ENCODE assay signal across 35 mouse cellular contexts in genomic region chr9:119109685-119110353, GRCm38 (mm10). TPM values are rescaled to one million over a fixed set of nuclear protein-coding genes. Genes with fewer than 3 reads are reported as not detected.
A peak's percentile ranks its signal among the peaks of the same experiment; 100 is the strongest.
DNase-seq lines count a peak whose midpoint lies in the region; ATAC-seq lines count a peak whose summit lies in the region.
"Had no signal": no experiment of that assay in that cellular context is flagged by ENCODE, and none has a peak within 500 bp of the region (broad histone marks: within the 10 kb centered on the region; RNA-seq: fewer than 3 reads in every experiment).

No protein-coding gene starts in this region.

- DNase-seq in hindbrain, embryonic 10.5 days (ENCODE audit: low spot score) = no peak
- DNase-seq in embryonic facial prominence, embryonic 11.5 days (ENCODE audit: low spot score) = peak; percentile 72
- no peak for DNase-seq in embryonic facial prominence, embryonic 14.5 days (ENCODE audit: low spot score)
- no peak for DNase-seq in lung, postnatal 4 days
- DNase-seq: cerebellum, adult 2 months; cerebellum, postnatal 14 days; heart, postnatal 14 days; layer of hippocampus, postnatal 36 days; left cerebral cortex, postnatal 4 days; right cerebral cortex, adult 18-20 months; spleen, adult 18-20 months; thymus, adult 2 months; thymus, postnatal 36 days had no signal

- H3K27ac ChIP-seq in hindbrain, embryonic 10.5 days = 0 out of 2 replicates have a peak overlapping the region, but pooled peaks have one; percentile 24
- H3K27ac ChIP-seq in hindbrain, embryonic 13.5 days = no peak overlapping the region
- H3K27ac ChIP-seq in embryonic facial prominence, embryonic 11.5 days (replicated peaks; ENCODE audit: low read depth, low read length) = peak overlapping the region; percentile 47
- peak overlapping the region; percentile 48 for H3K27ac ChIP-seq in embryonic facial prominence, embryonic 14.5 days (replicated peaks; ENCODE audit: low read depth, low read length)
- no peak overlapping the region for H3K27ac ChIP-seq in limb, embryonic 13.5 days
- H3K27ac ChIP-seq: hindbrain, postnatal 0 days; intestine, embryonic 15.5 days; midbrain, embryonic 13.5 days; neural tube, embryonic 15.5 days; stomach, postnatal 0 days had no signal

- no peaks in the 10 kb centered on the region for H3K27me3 ChIP-seq in hindbrain, embryonic 10.5 days (ENCODE audit: insufficient read depth, poor library complexity, severe bottlenecking)
- H3K27me3 ChIP-seq in hindbrain, embryonic 13.5 days = no peaks in the 10 kb centered on the region
- no peaks in the 10 kb centered on the region for H3K27me3 ChIP-seq in embryonic facial prominence, embryonic 11.5 days (ENCODE audit: control insufficient read depth, insufficient read depth, low read length)
- H3K27me3 ChIP-seq in embryonic facial prominence, embryonic 14.5 days (replicated peaks; ENCODE audit: control insufficient read depth, insufficient read depth, low read length) = no peaks in the 10 kb centered on the region
- H3K27me3 ChIP-seq in limb, embryonic 13.5 days = no peaks in the 10 kb centered on the region
- H3K27me3 ChIP-seq: intestine, embryonic 15.5 days; lung, embryonic 15.5 days; midbrain, embryonic 13.5 days; neural tube, embryonic 15.5 days had no signal

- H3K9me3 ChIP-seq in hindbrain, embryonic 10.5 days = no peaks in the 10 kb centered on the region
- no peaks in the 10 kb centered on the region for H3K9me3 ChIP-seq in hindbrain, embryonic 13.5 days
- H3K9me3 ChIP-seq in embryonic facial prominence, embryonic 11.5 days (replicated peaks; ENCODE audit: control insufficient read depth, low read length) = no peaks in the 10 kb centered on the region
- H3K9me3 ChIP-seq in embryonic facial prominence, embryonic 14.5 days (ENCODE audit: control insufficient read depth, low read length) = no peaks in the 10 kb centered on the region
- no peaks in the 10 kb centered on the region for H3K9me3 ChIP-seq in limb, embryonic 13.5 days
- H3K9me3 ChIP-seq: intestine, embryonic 15.5 days; lung, embryonic 15.5 days; midbrain, embryonic 13.5 days; neural tube, embryonic 15.5 days had no signal

- H3K4me1 ChIP-seq in hindbrain, embryonic 10.5 days (replicated peaks) = peaks cover 19% of the 10 kb centered on the region
- H3K4me1 ChIP-seq in hindbrain, embryonic 13.5 days (replicated peaks) = peaks cover 6% of the 10 kb centered on the region; the same call in 1 of the 2 replicates
- peaks cover 10% of the 10 kb centered on the region for H3K4me1 ChIP-seq in embryonic facial prominence, embryonic 11.5 days (ENCODE audit: control insufficient read depth, insufficient read depth, low read length)
- H3K4me1 ChIP-seq in embryonic facial prominence, embryonic 14.5 days (ENCODE audit: control insufficient read depth, insufficient read depth, low read length) = peaks cover 12% of the 10 kb centered on the region
- peaks cover 22% of the 10 kb centered on the region for H3K4me1 ChIP-seq in limb, embryonic 13.5 days
- H3K4me1 ChIP-seq: intestine, embryonic 15.5 days; neural tube, embryonic 15.5 days had no signal

- H3K36me3 ChIP-seq in hindbrain, embryonic 10.5 days = no peaks in the 10 kb centered on the region
- H3K36me3 ChIP-seq in hindbrain, embryonic 13.5 days = no peaks in the 10 kb centered on the region
- no peaks in the 10 kb centered on the region for H3K36me3 ChIP-seq in embryonic facial prominence, embryonic 11.5 days (replicated peaks; ENCODE audit: control insufficient read depth, insufficient read depth, low read depth, low read length)
- no peaks in the 10 kb centered on the region for H3K36me3 ChIP-seq in embryonic facial prominence, embryonic 14.5 days (ENCODE audit: control insufficient read depth, insufficient read depth, low read length)
- no peaks in the 10 kb centered on the region for H3K36me3 ChIP-seq in limb, embryonic 13.5 days
- H3K36me3 ChIP-seq: intestine, embryonic 15.5 days; lung, embryonic 15.5 days; midbrain, embryonic 13.5 days; neural tube, embryonic 15.5 days had no signal

- 56% methylated on average over 12 of the region's 12 CpGs for WGBS in hindbrain, embryonic 10.5 days
- 65% methylated on average over 12 of the region's 12 CpGs for WGBS in hindbrain, embryonic 13.5 days
- whole genome bisulfite sequencing in embryonic facial prominence, embryonic 11.5 days = 32% methylated on average over 12 of the region's 12 CpGs
- 35% methylated on average over 12 of the region's 12 CpGs for WGBS in embryonic facial prominence, embryonic 14.5 days
- 32% methylated on average over 12 of the region's 12 CpGs for WGBS in limb, embryonic 13.5 days

- no peak overlapping the region for H3K9ac ChIP-seq in hindbrain, embryonic 13.5 days
- H3K9ac ChIP-seq in embryonic facial prominence, embryonic 11.5 days (replicated peaks; ENCODE audit: low read length) = no peak overlapping the region
- H3K9ac ChIP-seq in embryonic facial prominence, embryonic 14.5 days (ENCODE audit: low read depth, low read length) = no peak overlapping the region
- H3K9ac ChIP-seq in limb, embryonic 13.5 days = no peak overlapping the region
- H3K9ac ChIP-seq: intestine, embryonic 15.5 days; lung, embryonic 15.5 days; midbrain, embryonic 13.5 days; neural tube, embryonic 15.5 days had no signal

- ATAC-seq in hindbrain, embryonic 13.5 days (ENCODE audit: low FRiP score) = no peak
- ATAC-seq in embryonic facial prominence, embryonic 11.5 days (replicated peaks; ENCODE audit: insufficient number of reproducible peaks, low FRiP score, low TSS enrichment, low read depth) = peak; percentile 50; the same call in 1 of the 2 replicates
- no peak for ATAC-seq in embryonic facial prominence, embryonic 14.5 days (ENCODE audit: low read depth)
- ATAC-seq in limb, embryonic 13.5 days (ENCODE audit: low FRiP score, low read depth) = peak; percentile 24; the same call in 1 of the 2 replicates
- no peak for ATAC-seq in granulocyte monocyte progenitor cell, adult 5-6 weeks (replicated peaks; ENCODE audit: poor library complexity, severe bottlenecking)
- ATAC-seq: CD4-positive, CD25-positive, alpha-beta regulatory T cell, adult 4 months; forebrain, embryonic 16.5 days; hindbrain, postnatal 0 days; midbrain, embryonic 13.5 days had no signal

- H3K4me3 ChIP-seq in hindbrain, embryonic 10.5 days = no peak overlapping the region
- no peak overlapping the region for H3K4me3 ChIP-seq in hindbrain, embryonic 13.5 days
- H3K4me3 ChIP-seq in embryonic facial prominence, embryonic 11.5 days (ENCODE audit: low read depth, low read length) = no peak overlapping the region
- H3K4me3 ChIP-seq in embryonic facial prominence, embryonic 14.5 days (ENCODE audit: low read depth, low read length) = no peak overlapping the region
- H3K4me3 ChIP-seq in limb, embryonic 13.5 days = no peak overlapping the region
- H3K4me3 ChIP-seq: intestine, embryonic 15.5 days; lung, embryonic 15.5 days; midbrain, embryonic 13.5 days; neural tube, embryonic 15.5 days had no signal

- no peak overlapping the region for H3K4me2 ChIP-seq in hindbrain, embryonic 13.5 days
- no peak overlapping the region for H3K4me2 ChIP-seq in embryonic facial prominence, embryonic 11.5 days (ENCODE audit: low read depth, low read length)
- no peak overlapping the region for H3K4me2 ChIP-seq in embryonic facial prominence, embryonic 14.5 days (ENCODE audit: low read depth, low read length)
- H3K4me2 ChIP-seq in limb, embryonic 13.5 days (replicated peaks) = no peak overlapping the region
- H3K4me2 ChIP-seq: intestine, embryonic 15.5 days; liver, embryonic 11.5 days; lung, embryonic 15.5 days; midbrain, embryonic 13.5 days; neural tube, embryonic 15.5 days had no signal

RNA-seq across cellular contexts. Expression of gene Dlec1, which starts 7.5 kb away (rescaled TPM):
- polyA plus RNA-seq in hindbrain, embryonic 10.5 days (2016; fragmentation: Nextera tagmentation; extraction: Ambion mirVana) = 1.6 and 1.8 TPM in 2 replicates
- 0.38 and 1.5 TPM in 2 replicates for polyA plus RNA-seq in hindbrain, embryonic 13.5 days (2015; fragmentation: Nextera tagmentation; extraction: Ambion mirVana)
- 0.69 and 1.5 TPM in 2 replicates for polyA plus RNA-seq in embryonic facial prominence, embryonic 11.5 days (2014; fragmentation: Nextera tagmentation; extraction: Ambion mirVana)
- polyA plus RNA-seq in embryonic facial prominence, embryonic 14.5 days (2014; fragmentation: Nextera tagmentation; extraction: Ambion mirVana) = 1.3 and 1.8 TPM in 2 replicates
- polyA plus RNA-seq in limb, embryonic 13.5 days (2015; fragmentation: Nextera tagmentation; extraction: Ambion mirVana) = 0.98 and 1.6 TPM in 2 replicates
- total RNA-seq in granulocyte monocyte progenitor cell, adult 5-6 weeks (2014; fragmentation: Nextera tagmentation) = 0.06 and 0.32 TPM in 2 replicates
- total RNA-seq in granulocyte monocyte progenitor cell, adult 5-6 weeks (2017) = 0.26 and 0.67 TPM in 2 replicates
- total RNA-seq: megakaryocyte, adult 5-6 weeks had no signal
- polyA plus RNA-seq: CD4-positive, CD25-positive, alpha-beta regulatory T cell, adult 4 months had no signal

RNA-seq across cellular contexts. Expression of gene Plcd1, which starts 16.5 kb away (rescaled TPM):
- 30.8 and 31.8 TPM in 2 replicates for polyA plus RNA-seq in hindbrain, embryonic 10.5 days (2016; fragmentation: Nextera tagmentation; extraction: Ambion mirVana)
- 22.5 and 23.8 TPM in 2 replicates for polyA plus RNA-seq in hindbrain, embryonic 13.5 days (2015; fragmentation: Nextera tagmentation; extraction: Ambion mirVana)
- polyA plus RNA-seq in embryonic facial prominence, embryonic 11.5 days (2014; fragmentation: Nextera tagmentation; extraction: Ambion mirVana) = 20.1 and 21.5 TPM in 2 replicates
- 43.5 and 45.2 TPM in 2 replicates for polyA plus RNA-seq in embryonic facial prominence, embryonic 14.5 days (2014; fragmentation: Nextera tagmentation; extraction: Ambion mirVana)
- polyA plus RNA-seq in limb, embryonic 13.5 days (2015; fragmentation: Nextera tagmentation; extraction: Ambion mirVana) = 33.6 and 35.5 TPM in 2 replicates
- total RNA-seq in granulocyte monocyte progenitor cell, adult 5-6 weeks (2014; fragmentation: Nextera tagmentation) = not detected in 2 replicates
- total RNA-seq in granulocyte monocyte progenitor cell, adult 5-6 weeks (2017) = not detected in 2 replicates

RNA-seq across cellular contexts. Expression of gene Acaa1b, which starts 47.1 kb away (rescaled TPM):
- polyA plus RNA-seq in hindbrain, embryonic 10.5 days (2016; fragmentation: Nextera tagmentation; extraction: Ambion mirVana) = 1.3 and 1.5 TPM in 2 replicates
- 1.8 and 1.9 TPM in 2 replicates for polyA plus RNA-seq in hindbrain, embryonic 13.5 days (2015; fragmentation: Nextera tagmentation; extraction: Ambion mirVana)
- 1.1 and 1.3 TPM in 2 replicates for polyA plus RNA-seq in embryonic facial prominence, embryonic 11.5 days (2014; fragmentation: Nextera tagmentation; extraction: Ambion mirVana)
- 1.9 and 2.6 TPM in 2 replicates for polyA plus RNA-seq in embryonic facial prominence, embryonic 14.5 days (2014; fragmentation: Nextera tagmentation; extraction: Ambion mirVana)
- 1.4 and 1.8 TPM in 2 replicates for polyA plus RNA-seq in limb, embryonic 13.5 days (2015; fragmentation: Nextera tagmentation; extraction: Ambion mirVana)
- total RNA-seq in granulocyte monocyte progenitor cell, adult 5-6 weeks (2014; fragmentation: Nextera tagmentation) = not detected in 2 replicates
- total RNA-seq in granulocyte monocyte progenitor cell, adult 5-6 weeks (2017) = not detected in 2 replicates
- polyA plus RNA-seq: CD4-positive, CD25-positive, alpha-beta regulatory T cell, adult 4 months had no signal

RNA-seq across cellular contexts. Expression of gene Gm47289, which starts 49.1 kb away (rescaled TPM):
- not detected in 2 replicates for polyA plus RNA-seq in hindbrain, embryonic 10.5 days (2016; fragmentation: Nextera tagmentation; extraction: Ambion mirVana)
- polyA plus RNA-seq in hindbrain, embryonic 13.5 days (2015; fragmentation: Nextera tagmentation; extraction: Ambion mirVana) = not detected in 2 replicates
- not detected in 2 replicates for polyA plus RNA-seq in embryonic facial prominence, embryonic 11.5 days (2014; fragmentation: Nextera tagmentation; extraction: Ambion mirVana)
- polyA plus RNA-seq in embryonic facial prominence, embryonic 14.5 days (2014; fragmentation: Nextera tagmentation; extraction: Ambion mirVana) = not detected in 2 replicates
- polyA plus RNA-seq in limb, embryonic 13.5 days (2015; fragmentation: Nextera tagmentation; extraction: Ambion mirVana) = not detected in 2 replicates
- total RNA-seq in granulocyte monocyte progenitor cell, adult 5-6 weeks (2014; fragmentation: Nextera tagmentation) = not detected in 2 replicates
- not detected in 2 replicates for total RNA-seq in granulocyte monocyte progenitor cell, adult 5-6 weeks (2017)
- total RNA-seq: adrenal gland, adult 18-20 months; adrenal gland, postnatal 4 days; gastrocnemius, postnatal 10 days; heart, postnatal 14 days; hindbrain, postnatal 0 days; layer of hippocampus, postnatal 36 days; left cerebral cortex, postnatal 4 days; megakaryocyte, adult 5-6 weeks had no signal
- polyA plus RNA-seq: CD4-positive, CD25-positive, alpha-beta regulatory T cell, adult 4 months; cerebellum, adult 2 months; cortical plate, adult 2 months; forebrain, embryonic 11.5 days; forebrain, embryonic 16.5 days; heart, embryonic 14.5 days; hindbrain, embryonic 11.5 days; hindbrain, postnatal 0 days; intestine, embryonic 15.5 days; kidney, adult 2 months; kidney, embryonic 16.5 days; liver, embryonic 11.5 days; lung, embryonic 15.5 days; midbrain, embryonic 13.5 days; neural tube, embryonic 15.5 days; stomach, postnatal 0 days; thymus, adult 2 months had no signal

RNA-seq across cellular contexts. Expression of gene Vill, which starts 57.2 kb away (rescaled TPM):
- polyA plus RNA-seq in hindbrain, embryonic 10.5 days (2016; fragmentation: Nextera tagmentation; extraction: Ambion mirVana) = 15.8 and 16.1 TPM in 2 replicates
- polyA plus RNA-seq in hindbrain, embryonic 13.5 days (2015; fragmentation: Nextera tagmentation; extraction: Ambion mirVana) = 4.2 TPM in 2 replicates
- 15.5 and 19.2 TPM in 2 replicates for polyA plus RNA-seq in embryonic facial prominence, embryonic 11.5 days (2014; fragmentation: Nextera tagmentation; extraction: Ambion mirVana)
- polyA plus RNA-seq in embryonic facial prominence, embryonic 14.5 days (2014; fragmentation: Nextera tagmentation; extraction: Ambion mirVana) = 15.0 and 19.7 TPM in 2 replicates
- polyA plus RNA-seq in limb, embryonic 13.5 days (2015; fragmentation: Nextera tagmentation; extraction: Ambion mirVana) = 31.6 and 35.2 TPM in 2 replicates
- 33.5 and 42.4 TPM in 2 replicates for total RNA-seq in granulocyte monocyte progenitor cell, adult 5-6 weeks (2014; fragmentation: Nextera tagmentation)
- total RNA-seq in granulocyte monocyte progenitor cell, adult 5-6 weeks (2017) = 23.7 and 34.9 TPM in 2 replicates

Comparison
In these comparisons a context has a peak if more than half of its experiments do, and no peak if none do; other contexts are left out.
1. H3K27ac ChIP-seq: peak in hindbrain, embryonic 10.5 days (single experiment), embryonic facial prominence, embryonic 11.5 days (single experiment) and embryonic facial prominence, embryonic 14.5 days (single experiment); none in hindbrain, embryonic 13.5 days (single experiment) and limb, embryonic 13.5 days (single experiment).
2. ATAC-seq: peak in embryonic facial prominence, embryonic 11.5 days (single experiment) and limb, embryonic 13.5 days (single experiment); none in hindbrain, embryonic 13.5 days (single experiment), embryonic facial prominence, embryonic 14.5 days (single experiment) and granulocyte monocyte progenitor cell, adult 5-6 weeks (single experiment).